Mouse (Mus musculus) B cell, adult 62 days (primary cell): Measurements from ENCODE around the gene Cck. TPM values are rescaled to one million over a fixed set of nuclear protein-coding genes. Genes with fewer than 3 reads are reported as not detected.

ENCODE experiments used
- total RNA-seq: library from RNA; stranded (reverse); gene quantifications from 4 replicates; pipeline ENCODE4 v1.2.4, GENCODE M21; 2023

The Cck gene
- not detected in 4 replicates for total RNA-seq

DNA sequence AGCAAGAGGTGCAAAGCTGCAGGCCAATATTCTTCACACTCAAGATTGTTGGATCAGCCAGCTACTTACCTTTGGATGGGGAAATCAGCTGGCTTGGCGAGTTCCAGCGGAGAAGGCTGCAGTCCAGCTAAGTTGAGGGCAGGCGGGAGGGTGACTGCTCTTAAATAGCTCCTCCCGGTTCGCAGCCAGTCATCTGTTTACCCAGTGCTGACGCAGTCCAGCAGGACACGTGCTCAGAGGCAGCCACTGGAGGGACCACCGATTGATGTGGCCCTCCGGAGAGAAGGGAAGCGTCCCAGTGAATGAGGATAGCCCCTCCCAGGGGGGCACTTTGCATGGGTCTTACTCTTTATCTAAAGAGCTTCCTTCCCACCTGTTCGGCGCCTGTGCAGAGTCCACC, at the start of gene Cck:
Cck (minus strand) TSS at position 166 of the 400 bp plus-strand sequence.

Other genes with a start within 250 kb of the Cck start
- gene Ulk4, start 218.5 kb downstream of the Cck start, total RNA-seq, result 0.25 to 1.5 TPM (median 0.46 TPM) in 3 of 4 replicates, not detected in the other
- gene Trak1, start 198.2 kb downstream of the Cck start, total RNA-seq, result 188 to 237 TPM (median 209 TPM) in 4 replicates
- gene Lyzl4, start 146.4 kb upstream of the Cck start, total RNA-seq, result not detected in 4 replicates
- 0.61 to 1.3 TPM (median 1.1 TPM) in 4 replicates for gene Vipr1, start 147.0 kb upstream of the Cck start, total RNA-seq
- gene Sec22c, start 209.8 kb upstream of the Cck start, total RNA-seq, result 21.2 to 28.7 TPM (median 23.8 TPM) in 4 replicates
- 23.8 to 27.7 TPM (median 26.2 TPM) in 4 replicates for gene Ss18l2, start 214.6 kb upstream of the Cck start, total RNA-seq
- gene Nktr, start 223.5 kb upstream of the Cck start, total RNA-seq, result 272 to 303 TPM (median 296 TPM) in 4 replicates